Mouse (Mus musculus) heart, postnatal 0 days (tissue): ENCODE measurements around the gene Gm37240.

Experiments used
- CTCF ChIP-seq: IDR thresholded peaks from 2 replicates; pipeline ENCODE4 v1.5.1; 2016; ENCODE audit warnings: antibody characterized with exemption, control low read depth, low read depth
- EP300 ChIP-seq: IDR thresholded peaks from 2 replicates; pipeline ENCODE4 v1.6.1; 2016; ENCODE audit warnings: antibody characterized with exemption, low read depth

DNA sequence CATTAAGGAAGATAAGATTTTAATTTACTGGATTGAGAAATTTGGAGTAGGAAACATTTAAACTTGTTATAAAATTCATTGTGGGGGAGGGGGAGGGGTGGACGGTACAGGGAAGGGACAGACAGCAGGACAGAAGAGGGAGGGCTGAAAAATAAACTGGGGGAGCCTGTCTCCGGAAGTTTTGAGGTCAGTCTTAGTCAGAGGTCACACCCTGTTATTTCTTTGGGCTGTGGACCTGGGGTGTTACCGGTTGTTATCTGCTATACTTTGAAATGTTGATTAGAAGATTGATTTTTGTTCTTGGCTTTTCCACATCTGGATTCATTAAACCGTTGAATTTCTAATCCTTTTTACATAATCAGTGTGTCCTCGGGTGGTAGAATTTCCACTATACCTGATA is 1061.3 kb downstream of the Gm37240 start:
- TF ChIP-seq CTCF: no peak
- TF ChIP-seq EP300: no peak
